Mouse (Mus musculus) embryonic fibroblast, embryonic 13.5 days (primary cell): ENCODE data around the gene Zdhhc22. TPM values are rescaled to one million over a fixed set of nuclear protein-coding genes. Genes with fewer than 3 reads are reported as not detected.
A peak's percentile ranks its signal among the peaks of the same experiment; 100 is the strongest.

Experiments used
- H3K27ac ChIP-seq: 2 replicates; pipeline ENCODE4 v1.5.1; 2012; ENCODE audit warnings: low read length, control low read depth, inconsistent platforms; ENCODE audit not compliant: insufficient read depth
- H3K4me1 ChIP-seq: 2 replicates; pipeline ENCODE4 v1.6.1; 2011; ENCODE audit warnings: low read length; ENCODE audit not compliant: control insufficient read depth, insufficient read depth
- H3K4me3 ChIP-seq: 2 replicates; pipeline ENCODE4 v1.5.1; 2011; ENCODE audit warnings: mild to moderate bottlenecking, control low read depth, low read length; ENCODE audit not compliant: insufficient read depth
- CTCF ChIP-seq: IDR thresholded peaks from 2 replicates; pipeline ENCODE4 v1.5.1; 2011; ENCODE audit warnings: mild to moderate bottlenecking, control low read depth, low read length, moderate library complexity, borderline replicate concordance; ENCODE audit not compliant: insufficient read depth
- POLR2A ChIP-seq: IDR thresholded peaks from 2 replicates; pipeline ENCODE4 v1.6.1; 2011; ENCODE audit warnings: low read depth, mild to moderate bottlenecking, control low read depth, low read length, moderate library complexity
- polyA plus RNA-seq: library from polyadenylated mRNA; stranded (reverse); fragments of >200 nt; gene quantifications from 2 replicates; pipeline ENCODE4 v1.2.4, GENCODE M21; 2011; ENCODE audit warnings: low read depth; ENCODE audit not compliant: missing spikeins, insufficient read length

The Zdhhc22 gene
- polyA plus RNA-seq, 1 experiment, result not detected

DNA sequence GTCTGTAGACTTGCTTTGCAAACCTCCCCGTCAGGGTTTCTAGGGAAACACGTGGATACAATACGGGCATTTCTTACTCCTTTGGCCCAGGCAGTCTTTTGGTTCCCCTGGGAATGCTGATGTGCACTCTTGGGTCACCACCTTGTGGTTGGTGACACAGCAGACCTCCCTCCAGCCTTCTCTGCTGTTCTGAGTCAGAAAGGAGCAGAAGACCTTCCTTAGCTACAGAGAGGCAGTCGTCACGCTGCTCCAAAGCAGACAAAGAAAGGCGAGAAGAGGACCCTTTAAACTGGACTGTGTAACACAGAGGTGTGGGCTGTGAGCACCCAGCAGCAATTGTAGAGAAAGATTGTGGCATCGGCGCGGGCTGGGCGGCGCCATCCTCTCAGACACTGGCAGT lies 49.1 kb downstream of the Zdhhc22 start:
- H3K4me3 ChIP-seq, result no peak overlapping the region
- H3K4me1 ChIP-seq, result peaks cover 12% of the 10 kb centered on the region
- no peak overlapping the region for H3K27ac ChIP-seq
- TF ChIP-seq CTCF, result no peak
- no peak for TF ChIP-seq POLR2A

- no peak overlapping the region for H3K27ac ChIP-seq
- H3K4me3 ChIP-seq, result no peak overlapping the region
- no peak for TF ChIP-seq POLR2A
- no peak for TF ChIP-seq CTCF
- peaks cover 15% of the 10 kb centered on the region for H3K4me1 ChIP-seq
Observed at GRCm38 (mm10) chr12:86938571-86938970, 51.7 kb downstream of the Zdhhc22 start.

GRCm38 (mm10) chr12:86936587-86937343 lies 53.5 kb downstream of the Zdhhc22 start:
- no peak overlapping the region for H3K27ac ChIP-seq
- peaks cover 12% of the 10 kb centered on the region for H3K4me1 ChIP-seq
- TF ChIP-seq CTCF (no peak), POLR2A (no peak)
- no peak overlapping the region for H3K4me3 ChIP-seq

DNA sequence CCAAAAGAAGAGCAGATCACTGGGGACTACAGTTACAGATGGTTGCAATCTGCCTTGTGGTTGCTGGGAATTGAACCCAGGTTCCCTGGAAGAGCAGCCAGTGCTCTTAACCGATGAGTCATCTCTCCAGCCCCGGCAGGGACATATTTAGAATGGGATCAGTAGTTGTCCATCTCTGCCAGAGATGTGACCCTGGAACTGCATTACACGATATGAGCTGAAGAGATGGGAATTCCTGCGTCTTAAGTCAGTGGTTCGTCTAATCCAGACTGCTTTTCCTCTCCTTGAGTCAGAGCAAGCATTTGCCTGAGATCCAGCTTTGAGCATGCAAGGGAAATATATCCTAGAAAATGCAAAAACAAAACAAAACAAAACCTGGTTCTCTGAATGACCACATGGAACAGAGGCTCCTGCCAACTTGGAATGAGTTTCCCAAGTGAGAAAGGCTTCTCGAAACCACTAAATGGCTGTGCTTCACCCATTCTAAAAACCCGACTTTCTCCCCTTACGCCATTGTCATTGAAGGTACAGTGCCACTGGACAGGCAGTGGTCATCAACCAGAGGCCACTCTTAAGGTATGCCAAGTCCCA lies 54.4 kb downstream of the Zdhhc22 start:
- Histone ChIP-seq H3K4me3 (no peak overlapping the region), H3K4me1 (peaks cover 6% of the 10 kb centered on the region), H3K27ac (peak overlapping the region; percentile 67)
- TF ChIP-seq CTCF (no peak), POLR2A (no peak)

DNA sequence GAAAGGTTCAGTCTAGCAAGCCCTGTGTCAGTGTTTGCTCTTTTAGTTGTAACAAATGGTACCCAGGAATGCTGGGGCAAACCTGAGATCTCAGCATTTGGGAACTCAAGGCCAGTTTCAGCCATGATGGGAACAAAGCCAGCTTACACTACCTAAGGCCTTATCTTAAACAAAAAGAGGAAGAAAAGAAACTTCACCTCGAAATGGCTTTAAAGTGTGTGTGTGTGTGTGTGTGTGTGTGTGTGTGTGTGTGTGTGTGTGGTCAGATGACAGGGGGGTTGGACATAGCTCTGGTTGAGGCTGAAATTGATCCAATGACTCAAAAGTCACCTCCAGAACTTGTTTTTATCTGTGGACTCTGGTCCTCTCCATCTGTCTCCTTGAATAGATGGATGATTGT lies 55.5 kb downstream of the Zdhhc22 start:
- no peak for TF ChIP-seq CTCF
- Histone ChIP-seq H3K4me3 (no peak overlapping the region), H3K4me1 (peaks cover 6% of the 10 kb centered on the region), H3K27ac (no peak overlapping the region)

GRCm38 (mm10) chr12:86932575-86932952 lies 57.7 kb downstream of the Zdhhc22 start:
- H3K27ac ChIP-seq, result no peak overlapping the region
- peaks cover 6% of the 10 kb centered on the region for H3K4me1 ChIP-seq
- no peak overlapping the region for H3K4me3 ChIP-seq
- TF ChIP-seq POLR2A (no peak), CTCF (no peak)

DNA sequence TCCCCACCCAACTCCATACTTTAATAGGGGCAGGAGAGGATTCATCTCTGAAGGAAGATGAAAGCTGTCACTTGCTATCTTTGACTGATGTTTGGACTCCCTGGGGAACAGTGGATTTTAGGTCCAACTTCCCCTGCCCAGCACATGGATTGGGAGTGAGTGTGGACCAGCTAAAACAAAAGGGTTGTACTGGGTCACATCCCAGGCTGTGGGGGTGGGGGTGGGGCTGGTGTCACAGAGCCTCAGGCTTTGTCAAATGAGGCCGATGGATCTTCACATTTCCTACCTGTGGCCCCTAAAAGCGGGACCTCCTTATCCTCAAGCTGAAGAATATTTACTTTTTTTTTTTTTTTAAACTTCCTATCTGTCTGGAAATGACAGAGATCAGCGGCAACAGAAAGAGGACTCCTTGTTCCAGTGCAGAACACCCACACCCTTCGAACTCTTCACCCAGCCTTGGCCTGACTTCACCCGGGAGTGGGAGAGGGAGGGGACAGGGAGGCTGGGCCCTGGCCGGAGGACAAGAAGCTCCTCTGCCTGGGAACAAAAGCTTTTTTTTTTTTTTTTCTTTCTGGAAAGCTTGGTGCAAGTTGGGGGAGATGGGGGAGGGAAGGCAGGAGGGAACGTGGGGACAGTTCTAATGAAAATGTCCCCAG lies 58.2 kb downstream of the Zdhhc22 start:
- Histone ChIP-seq H3K4me3 (no peak overlapping the region), H3K4me1 (peaks cover 6% of the 10 kb centered on the region), H3K27ac (no peak overlapping the region)
- TF ChIP-seq CTCF, result no peak
- TF ChIP-seq POLR2A, result no peak

- Histone ChIP-seq H3K27ac (no peak overlapping the region), H3K4me1 (0 out of 2 replicates have a peak, but pooled peaks cover 4% of the 10 kb centered on the region), H3K4me3 (no peak overlapping the region)
- TF ChIP-seq CTCF, result no peak
- TF ChIP-seq POLR2A, result no peak
Observed at GRCm38 (mm10) chr12:86930934-86931729, 59.1 kb downstream of the Zdhhc22 start.

Other genes with a start within 250 kb of the Zdhhc22 start
- gene Irf2bpl, start 105.6 kb downstream of the Zdhhc22 start, polyA plus RNA-seq, result 36.4 and 39.1 TPM in 2 replicates
- gene Cipc, start 43.4 kb downstream of the Zdhhc22 start, polyA plus RNA-seq, result 25.1 and 30.6 TPM in 2 replicates
- not detected in 2 replicates for gene Tmem63c, start 30.9 kb upstream of the Zdhhc22 start, polyA plus RNA-seq
- gene Ngb, start 112.1 kb upstream of the Zdhhc22 start, polyA plus RNA-seq, result not detected in 2 replicates
- 41.1 and 46.9 TPM in 2 replicates for gene Gstz1, start 156.7 kb upstream of the Zdhhc22 start, polyA plus RNA-seq
- gene Pomt2, start 157.5 kb upstream of the Zdhhc22 start, polyA plus RNA-seq, result 23.3 and 26.9 TPM in 2 replicates
- 1.2 and 1.5 TPM in 2 replicates for gene Samd15, start 209.3 kb upstream of the Zdhhc22 start, polyA plus RNA-seq
- gene Tmed8, start 210.0 kb upstream of the Zdhhc22 start, polyA plus RNA-seq, result 12.0 and 12.6 TPM in 2 replicates
- not detected in 2 replicates for gene Noxred1, start 248.3 kb upstream of the Zdhhc22 start, polyA plus RNA-seq